Mouse (Mus musculus) liver, postnatal 0 days (tissue): ENCODE data around the gene Snapin.

Experiments
- CTCF ChIP-seq: sonication (generic); IDR thresholded peaks from 2 replicates; pipeline ENCODE4 v1.5.1; 2016; ENCODE audit warnings: antibody characterized with exemption, low read depth
- EP300 ChIP-seq: IDR thresholded peaks from 2 replicates; pipeline ENCODE4 v1.6.1; 2016; ENCODE audit warnings: antibody characterized with exemption, low read depth, mild to moderate bottlenecking

DNA sequence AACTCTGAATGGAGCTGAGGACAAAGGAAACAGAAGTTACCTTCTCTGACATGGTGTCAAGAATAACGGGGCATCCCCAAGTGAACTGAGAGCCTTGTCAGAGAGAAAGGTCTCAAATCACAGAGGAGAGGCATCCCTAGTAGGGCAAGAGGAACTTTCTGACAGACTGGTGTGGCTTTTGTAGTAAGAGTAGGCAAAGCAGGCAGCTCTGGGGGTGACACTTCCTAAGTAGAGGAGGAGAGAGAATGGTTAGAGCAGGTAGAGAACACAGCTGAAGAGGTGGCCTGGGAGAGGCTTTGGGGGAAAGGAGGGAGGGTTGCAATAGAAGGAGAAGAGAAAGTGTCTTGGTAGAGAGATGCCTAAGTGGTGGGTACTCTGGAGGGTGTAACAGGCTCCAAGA is 44.6 kb upstream of the Snapin start:
- TF ChIP-seq CTCF (no peak), EP300 (no peak)
